Mouse (Mus musculus): ENCODE measurements around the gene Zbtb38.

GRCm38 (mm10) chr9:96741365-96742085, 11.1 kb downstream of the Zbtb38 start:
- TF ChIP-seq CHD2 (IDR thresholded peaks at IDR 0.05; ENCODE audit: low read depth, low read length), result no peak
- no peak for TF ChIP-seq MAFK (IDR thresholded peaks at IDR 0.05; ENCODE audit: insufficient read depth, low read depth, low read length)
- TF ChIP-seq ZC3H11A (IDR thresholded peaks at IDR 0.05; ENCODE audit: borderline replicate concordance, low read depth, low read length), result no peak
